Mouse (Mus musculus) ES-Bruce4 (cell line): Measurements from ENCODE around the gene Hddc3. TPM values are rescaled to one million over a fixed set of nuclear protein-coding genes. Genes with fewer than 3 reads are reported as not detected.

Experiments used
- H3K27ac ChIP-seq: 2 replicates; pipeline ENCODE4 v1.5.1; 2012; ENCODE audit warnings: low read length, inconsistent platforms; ENCODE audit not compliant: insufficient read depth
- H3K27me3 ChIP-seq: 2 replicates; pipeline ENCODE4 v1.6.1; 2012; ENCODE audit warnings: mild to moderate bottlenecking, low read length, inconsistent platforms; ENCODE audit not compliant: control insufficient read depth, poor library complexity, insufficient read depth, severe bottlenecking
- H3K36me3 ChIP-seq: 2 replicates; pipeline ENCODE4 v1.6.1; 2012; ENCODE audit warnings: inconsistent platforms, mild to moderate bottlenecking, low read length, moderate library complexity; ENCODE audit not compliant: control insufficient read depth, poor library complexity, insufficient read depth, severe bottlenecking
- H3K4me1 ChIP-seq: one replicate; pipeline ENCODE4 v1.8.1; 2011; ENCODE audit warnings: low read length; ENCODE audit not compliant: control insufficient read depth, insufficient read depth
- H3K4me3 ChIP-seq: 2 replicates; pipeline ENCODE4 v1.5.1; 2011; ENCODE audit warnings: low read depth, mild to moderate bottlenecking, low read length
- H3K9ac ChIP-seq: 2 replicates; pipeline ENCODE4 v1.6.1; 2012; ENCODE audit warnings: low read depth, mild to moderate bottlenecking, inconsistent platforms; ENCODE audit not compliant: poor library complexity, severe bottlenecking
- H3K9me3 ChIP-seq: replicated peaks from 2 replicates; pipeline ENCODE4 v1.6.1; 2012; ENCODE audit warnings: mild to moderate bottlenecking, low read length, inconsistent platforms; ENCODE audit not compliant: control insufficient read depth, poor library complexity, insufficient read depth, severe bottlenecking
- CTCF ChIP-seq: IDR thresholded peaks from one replicate; pipeline ENCODE4 v1.8.1; 2011; ENCODE audit warnings: low read depth, low read length
- EP300 ChIP-seq: IDR thresholded peaks from 2 replicates; pipeline ENCODE4 v1.6.1; 2011; ENCODE audit warnings: low read depth, low read length; ENCODE audit not compliant: insufficient read depth
- POLR2A ChIP-seq: IDR thresholded peaks from one replicate; pipeline ENCODE4 v1.8.1; 2011; ENCODE audit warnings: low read length; ENCODE audit not compliant: insufficient read depth
- polyA plus RNA-seq: library from polyadenylated mRNA; stranded (reverse); fragments of >200 nt; gene quantifications from 2 replicates; pipeline ENCODE4 v1.2.4, GENCODE M21; 2011; ENCODE audit warnings: low read depth; ENCODE audit not compliant: missing spikeins, insufficient read depth, insufficient read length

Gene Hddc3
- polyA plus RNA-seq, 1 experiment = 9.7 TPM

DNA sequence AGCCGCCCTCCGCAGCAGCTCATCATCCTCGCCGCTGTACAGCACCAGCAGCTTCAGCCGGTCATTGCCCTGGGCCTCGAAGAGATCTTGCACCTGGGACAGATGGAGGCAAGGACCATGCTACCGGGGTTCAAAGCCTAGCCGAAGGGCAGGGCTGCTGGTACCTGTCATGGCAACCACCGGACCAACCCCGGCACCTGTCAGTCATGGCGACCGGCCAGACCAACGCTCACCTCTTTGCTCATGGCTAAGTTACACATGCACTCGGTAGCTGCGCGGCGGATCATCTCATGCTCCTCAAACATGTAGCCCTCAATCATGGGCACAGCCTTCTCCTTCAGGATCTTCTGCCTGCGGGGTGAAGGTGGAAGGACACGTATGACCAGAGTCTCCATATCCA is 16.8 kb upstream of the Hddc3 start:
- Histone ChIP-seq H3K36me3 (no peaks in the 10 kb centered on the region), H3K4me1 (peaks cover 2% of the 10 kb centered on the region), H3K4me3 (peak overlapping the region; percentile 33), H3K9ac (no peak overlapping the region), H3K27ac (no peak overlapping the region), H3K27me3 (no peaks in the 10 kb centered on the region), H3K9me3 (no peaks in the 10 kb centered on the region)
- TF ChIP-seq POLR2A (no peak), EP300 (no peak), CTCF (no peak)

DNA sequence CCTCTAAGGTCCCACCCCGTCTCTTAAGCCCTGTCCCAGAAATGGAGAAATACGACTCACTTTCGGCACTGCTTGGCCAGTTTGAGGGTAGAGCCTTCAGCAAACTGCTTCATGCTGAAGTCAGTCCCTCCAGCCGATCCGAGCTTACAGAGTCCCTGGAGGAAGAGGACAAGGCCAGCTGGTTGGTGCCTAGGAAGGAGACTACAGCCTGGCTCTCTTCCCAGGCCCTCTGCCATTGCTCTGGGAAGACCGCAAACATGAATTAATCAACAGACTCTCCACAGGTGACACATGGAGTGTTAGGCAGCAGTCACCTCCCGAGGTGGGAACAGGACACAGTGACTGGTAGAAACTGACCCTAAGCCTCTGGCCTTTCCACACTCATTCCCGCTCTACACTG is 12.6 kb upstream of the Hddc3 start:
- no peak overlapping the region for H3K27ac ChIP-seq
- H3K9me3 ChIP-seq = no peaks in the 10 kb centered on the region; the same call in 1 of the 2 replicates
- TF ChIP-seq POLR2A (no peak), EP300 (no peak), CTCF (no peak)
- no peak overlapping the region for H3K9ac ChIP-seq
- no peak overlapping the region for H3K4me3 ChIP-seq
- H3K36me3 ChIP-seq = peaks cover 27% of the 10 kb centered on the region
- no peaks in the 10 kb centered on the region for H3K27me3 ChIP-seq
- peaks cover 2% of the 10 kb centered on the region for H3K4me1 ChIP-seq

DNA sequence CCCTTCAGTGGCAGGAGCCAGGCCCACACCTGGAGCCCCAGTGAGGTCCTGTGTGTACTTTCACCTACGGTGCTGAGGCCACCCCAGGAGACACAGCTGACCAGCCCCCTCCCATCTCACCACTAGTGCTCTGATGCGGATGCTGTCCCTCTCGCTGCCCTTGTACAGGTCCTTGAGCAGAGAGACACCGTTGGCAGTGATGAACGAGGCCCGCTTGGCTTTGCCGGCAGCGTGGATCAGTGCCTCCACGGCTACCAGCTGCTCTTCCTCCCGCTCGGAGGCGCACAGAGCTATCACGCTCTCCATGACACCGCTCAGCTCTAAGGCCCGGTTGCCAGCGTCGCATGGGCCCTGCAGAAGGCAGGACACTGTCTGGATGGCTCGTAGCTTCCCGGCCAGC is 11.5 kb upstream of the Hddc3 start:
- H3K27ac ChIP-seq = no peak overlapping the region
- TF ChIP-seq CTCF (no peak), POLR2A (no peak), EP300 (no peak)
- H3K27me3 ChIP-seq = no peaks in the 10 kb centered on the region
- H3K4me3 ChIP-seq = no peak overlapping the region
- H3K9ac ChIP-seq = no peak overlapping the region
- H3K4me1 ChIP-seq = no peaks in the 10 kb centered on the region
- H3K9me3 ChIP-seq = no peaks in the 10 kb centered on the region; the same call in 1 of the 2 replicates
- peaks cover 34% of the 10 kb centered on the region for H3K36me3 ChIP-seq

DNA sequence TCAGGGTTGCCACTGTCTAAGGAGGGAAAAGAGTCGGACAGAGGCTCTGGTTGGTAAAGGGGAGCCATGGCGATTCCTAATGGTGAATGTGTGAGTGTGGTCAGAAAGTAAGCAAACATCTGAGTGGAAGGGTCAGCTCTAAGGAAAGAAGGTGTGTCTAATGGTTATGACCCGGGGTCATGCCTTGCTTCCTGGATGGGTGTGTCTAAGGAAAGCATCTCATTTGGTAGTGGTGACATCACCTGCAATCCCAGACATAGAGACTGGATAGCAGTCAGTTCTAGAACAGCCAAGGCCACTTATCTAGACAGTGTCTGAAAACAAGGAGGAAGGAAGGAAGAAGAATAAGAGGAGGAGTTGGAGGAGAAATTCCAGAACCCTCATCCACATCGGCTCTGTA is 8.1 kb upstream of the Hddc3 start:
- H3K27me3 ChIP-seq = no peaks in the 10 kb centered on the region
- H3K4me1 ChIP-seq = no peaks in the 10 kb centered on the region
- H3K36me3 ChIP-seq = peaks cover 40% of the 10 kb centered on the region
- H3K9ac ChIP-seq = no peak overlapping the region
- H3K4me3 ChIP-seq = no peak overlapping the region
- no peaks in the 10 kb centered on the region; the same call in 1 of the 2 replicates for H3K9me3 ChIP-seq
- TF ChIP-seq EP300 (no peak), POLR2A (no peak), CTCF (no peak)
- H3K27ac ChIP-seq = no peak overlapping the region

DNA sequence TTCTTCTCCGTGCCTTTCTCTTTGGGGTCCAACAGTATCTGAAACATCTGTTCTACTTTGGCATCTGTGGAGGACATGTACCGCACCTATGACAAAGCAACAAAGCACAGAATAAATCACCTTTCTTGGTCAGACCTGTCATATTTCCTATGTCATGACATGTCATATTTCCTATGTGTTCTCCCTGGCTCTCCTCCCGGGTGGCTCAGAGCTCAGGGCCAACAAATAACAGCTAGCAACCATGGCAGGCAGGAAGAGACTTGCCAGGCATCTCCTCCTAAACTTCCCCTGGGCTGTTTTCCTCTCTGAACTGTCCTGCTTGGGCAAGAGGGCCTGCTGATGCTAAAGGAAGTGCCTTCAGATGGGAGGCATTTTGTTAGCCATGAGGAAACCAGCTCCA is 6.0 kb upstream of the Hddc3 start:
- H3K27me3 ChIP-seq = no peaks in the 10 kb centered on the region
- H3K4me1 ChIP-seq = no peaks in the 10 kb centered on the region
- no peak overlapping the region for H3K4me3 ChIP-seq
- no peaks in the 10 kb centered on the region; the same call in 1 of the 2 replicates for H3K9me3 ChIP-seq
- TF ChIP-seq POLR2A (no peak), CTCF (no peak), EP300 (no peak)
- H3K36me3 ChIP-seq = peaks cover 39% of the 10 kb centered on the region
- H3K27ac ChIP-seq = no peak overlapping the region
- no peak overlapping the region for H3K9ac ChIP-seq

DNA sequence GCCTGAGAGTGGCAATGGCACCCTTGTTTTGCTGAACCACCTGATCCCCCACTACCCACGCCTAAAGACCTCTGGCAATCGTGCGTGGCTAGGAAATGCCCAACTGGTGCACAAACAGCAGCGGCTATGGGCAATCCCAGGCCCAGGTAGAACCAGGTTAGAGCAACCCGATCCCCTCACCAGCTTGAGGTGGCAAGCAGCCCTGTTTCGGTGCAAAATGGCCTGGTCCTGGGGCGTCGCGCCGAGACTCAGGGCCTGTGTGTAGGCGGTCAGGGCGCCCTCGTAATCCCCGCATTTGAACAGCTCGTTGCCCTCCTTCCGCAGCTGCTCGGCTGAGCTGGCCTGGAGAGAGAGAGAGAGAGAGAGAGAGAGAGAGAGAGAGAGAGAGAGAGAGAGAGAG is 3.5 kb upstream of the Hddc3 start:
- no peak for TF ChIP-seq POLR2A
- TF ChIP-seq CTCF = no peak
- no peak for TF ChIP-seq EP300
- Histone ChIP-seq H3K36me3 (peaks cover 21% of the 10 kb centered on the region), H3K9me3 (no peaks in the 10 kb centered on the region), H3K27ac (no peak overlapping the region), H3K4me3 (peak overlapping the region; percentile 60), H3K9ac (peak overlapping the region; percentile 60), H3K27me3 (no peaks in the 10 kb centered on the region), H3K4me1 (no peaks in the 10 kb centered on the region)
